17 mouse cellular contexts compared by ENCODE assay signal in genomic region chr10:67798991-67799390, GRCm38 (mm10).
"Had no signal": no experiment of that assay in that cellular context is flagged by ENCODE, and none has a peak within 500 bp of the region (broad histone marks: within the 10 kb centered on the region; RNA-seq: fewer than 3 reads in every experiment).

No protein-coding gene starts in this region.

- H3K4me2 ChIP-seq: limb, embryonic 12.5 days; liver, embryonic 13.5 days; lung, embryonic 15.5 days; midbrain, embryonic 11.5 days; neural tube, embryonic 13.5 days had no signal

- H3K27me3 ChIP-seq: limb, embryonic 12.5 days; liver, embryonic 13.5 days; lung, embryonic 15.5 days; megakaryocyte, embryonic 14.5 days; neural tube, embryonic 13.5 days had no signal

- H3K36me3 ChIP-seq: limb, embryonic 12.5 days; liver, embryonic 13.5 days; lung, embryonic 15.5 days; neural tube, embryonic 13.5 days had no signal

- H3K9me3 ChIP-seq: limb, embryonic 12.5 days; liver, embryonic 13.5 days; lung, embryonic 15.5 days; neural tube, embryonic 13.5 days had no signal

- H3K9ac ChIP-seq: limb, embryonic 12.5 days; liver, embryonic 13.5 days; liver, postnatal 0 days; lung, embryonic 15.5 days; neural tube, embryonic 13.5 days had no signal

- H3K4me1 ChIP-seq: limb, embryonic 12.5 days; liver, embryonic 13.5 days; lung, embryonic 15.5 days; megakaryocyte, embryonic 14.5 days had no signal

- H3K4me3 ChIP-seq: layer of hippocampus, adult 2 months; limb, embryonic 12.5 days; liver, embryonic 13.5 days; lung, embryonic 15.5 days; megakaryocyte, embryonic 14.5 days; neural tube, embryonic 13.5 days had no signal

- DNase-seq: kidney, adult 9 months; kidney, postnatal 36 days; liver; liver, embryonic 13.5 days; liver, postnatal 0 days; lung, postnatal 14 days; thymus, postnatal 4 days had no signal

- ATAC-seq: liver, postnatal 0 days; midbrain, embryonic 16.5 days had no signal

- H3K27ac ChIP-seq: kidney, postnatal 0 days; layer of hippocampus, adult 2 months; limb, embryonic 12.5 days; liver, embryonic 13.5 days; lung, embryonic 15.5 days; macrophage; neural tube, embryonic 13.5 days; stomach, postnatal 0 days had no signal
